Mouse (Mus musculus) cortical plate, adult 2 months (tissue): ENCODE measurements around the gene Slc6a11.

Experiments
- CTCF ChIP-seq: fragments of 200-500 bp; IDR thresholded peaks from 2 replicates; pipeline ENCODE4 v1.5.1; 2011; ENCODE audit warnings: mild to moderate bottlenecking, control low read depth, low read length; ENCODE audit not compliant: insufficient read depth; ENCODE audit errors: extremely low read depth
- POLR2A ChIP-seq: fragments of 200-500 bp; IDR thresholded peaks from 2 replicates; pipeline ENCODE4 v1.6.1; 2011; ENCODE audit warnings: mild to moderate bottlenecking, low read length, control low read depth; ENCODE audit not compliant: insufficient read depth; ENCODE audit errors: extremely low read depth

DNA sequence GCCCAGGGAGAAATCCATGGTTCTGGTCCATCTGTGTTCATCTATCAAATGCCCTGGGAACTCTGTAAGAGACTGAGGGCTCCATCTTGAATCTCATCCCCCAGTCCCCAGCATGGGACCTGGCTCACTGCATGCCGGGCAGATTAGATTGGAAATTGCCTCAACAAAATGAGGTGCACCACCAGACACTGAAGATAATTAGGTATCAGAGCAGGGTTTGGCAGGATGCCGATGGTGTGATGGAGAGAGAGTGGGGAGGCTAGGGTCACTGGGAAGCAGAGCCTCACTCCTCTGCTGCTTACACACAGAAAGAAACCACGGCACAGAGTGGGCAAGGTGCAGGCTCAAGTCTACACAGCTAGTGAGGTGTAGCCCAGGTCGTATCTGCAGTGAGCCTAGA lies 164.0 kb downstream of the Slc6a11 start:
- TF ChIP-seq POLR2A (no peak), CTCF (no peak)
